Mouse (Mus musculus): Measurements from ENCODE around the gene Lrrc1.

DNA sequence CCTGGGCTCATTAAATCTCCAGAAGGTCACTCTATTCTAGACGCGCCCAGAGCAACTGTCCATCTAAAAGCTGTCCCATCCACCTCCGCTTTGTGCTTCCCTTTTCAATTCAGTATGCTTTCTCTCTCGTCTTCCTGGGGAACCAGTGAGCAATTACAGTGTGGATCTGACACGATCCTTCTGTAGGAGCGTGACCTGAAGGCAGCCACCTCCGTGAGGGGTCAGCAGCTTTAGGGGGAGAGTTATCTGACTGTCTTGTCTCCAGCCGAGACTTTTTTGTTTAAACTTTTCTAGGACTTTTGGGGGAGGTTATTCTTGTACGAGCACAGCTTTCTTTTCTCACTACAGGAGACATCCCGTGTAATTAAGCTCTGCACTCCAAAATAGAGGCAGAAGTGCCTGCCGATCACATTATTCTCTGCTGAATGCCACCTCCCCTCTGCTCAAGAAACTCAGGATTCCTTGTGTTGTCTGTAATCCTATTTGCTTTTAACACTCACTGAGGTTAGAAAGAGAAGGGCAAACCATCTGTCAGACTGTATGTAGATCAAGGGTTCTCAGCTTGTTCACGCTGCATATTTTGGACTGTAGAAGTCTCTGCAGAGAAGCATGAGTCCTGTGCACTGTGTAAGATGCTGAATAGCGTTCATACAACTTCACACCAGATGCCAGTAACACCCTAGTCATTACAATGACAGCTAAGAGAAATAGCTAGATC lies 24.3 kb upstream of the Lrrc1 start:
- TF ChIP-seq CTCF (IDR thresholded peaks at IDR 0.05) (no peak), EP300 (IDR thresholded peaks at IDR 0.05) (no peak)

All from lung, postnatal 0 days (tissue).